Mouse (Mus musculus) embryonic fibroblast, embryonic 13.5 days (primary cell): ENCODE data around the gene Hist1h4k.

Experiments used
- CTCF ChIP-seq: IDR thresholded peaks from 2 replicates; pipeline ENCODE4 v1.5.1; 2011; ENCODE audit warnings: mild to moderate bottlenecking, control low read depth, low read length, moderate library complexity, borderline replicate concordance; ENCODE audit not compliant: insufficient read depth
- POLR2A ChIP-seq: IDR thresholded peaks from 2 replicates; pipeline ENCODE4 v1.6.1; 2011; ENCODE audit warnings: low read depth, mild to moderate bottlenecking, control low read depth, low read length, moderate library complexity

GRCm38 (mm10) chr13:21710031-21710711 is 40.1 kb downstream of the Hist1h4k start:
- TF ChIP-seq CTCF, result peak; percentile 55; the same call in 1 of the 2 replicates
- peak; percentile 66 for TF ChIP-seq POLR2A
